In the genomic region with DNA sequence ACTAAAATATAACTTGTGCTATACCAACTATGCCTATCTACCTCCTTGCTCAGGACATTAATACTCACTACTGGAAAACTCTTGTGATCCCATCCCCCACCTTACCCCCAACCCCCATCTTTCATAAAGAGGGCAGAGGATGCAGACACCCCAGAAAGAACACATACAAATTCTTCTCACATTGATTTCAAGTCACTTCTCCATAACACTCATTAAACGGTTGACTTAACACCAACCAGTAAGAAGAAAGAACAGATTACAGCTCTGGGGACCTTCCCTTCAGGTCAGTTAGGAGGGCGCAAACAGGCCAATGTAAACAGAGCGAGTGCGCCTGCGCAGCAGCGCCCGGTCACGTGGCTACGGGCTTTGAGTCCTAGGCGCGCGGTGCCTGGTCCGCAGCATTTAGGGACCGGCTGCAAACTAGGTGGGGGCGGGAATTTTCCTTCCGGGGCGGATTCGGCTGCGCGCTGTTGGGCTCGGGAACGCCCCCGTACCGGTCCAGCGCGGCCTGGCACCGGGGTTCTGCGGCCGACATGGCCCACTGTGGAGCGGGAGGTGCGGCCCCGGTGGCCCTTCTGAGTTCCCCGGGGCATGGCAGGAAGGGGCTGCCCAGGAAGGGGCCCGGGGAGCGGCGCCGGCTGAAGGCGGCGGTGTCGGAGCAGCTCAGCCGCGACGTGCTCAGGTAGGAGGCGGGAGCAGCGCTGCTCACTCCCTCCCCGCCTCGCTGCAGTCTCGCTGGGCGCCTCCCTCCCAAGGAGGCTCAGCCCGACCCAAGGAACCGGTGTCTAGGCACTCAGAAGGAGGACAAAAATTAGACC, we compare ENCODE assay signal across 8 mouse cellular contexts. TPM values are rescaled to one million over a fixed set of nuclear protein-coding genes. Genes with fewer than 3 reads are reported as not detected.
A peak's percentile ranks its signal among the peaks of the same experiment; 100 is the strongest.
DNase-seq lines count a peak whose midpoint lies in the region; ATAC-seq and TF ChIP-seq lines count a peak whose summit lies in the region.

TSS of gene Btbd8 (plus strand) at position 534 of the 818 bp plus-strand sequence.

- H3K27me3 ChIP-seq in forebrain, embryonic 15.5 days = no peaks in the 10 kb centered on the region
- H3K27me3 ChIP-seq in lung, embryonic 14.5 days (ENCODE audit: insufficient read depth, low read length) = no peaks in the 10 kb centered on the region
- H3K27me3 ChIP-seq in thymus, adult 2 months (ENCODE audit: control insufficient read depth, insufficient read depth, low read length) = no peaks in the 10 kb centered on the region

- H3K9me3 ChIP-seq in forebrain, embryonic 15.5 days = no peaks in the 10 kb centered on the region
- H3K9me3 ChIP-seq in lung, embryonic 14.5 days (ENCODE audit: low read depth, low read length) = no peaks in the 10 kb centered on the region

- H3K4me3 ChIP-seq in forebrain, embryonic 15.5 days = peak within 1 kb of the TSS; percentile 97
- H3K4me3 ChIP-seq in layer of hippocampus, adult 2 months = peak within 1 kb of the TSS; percentile 89
- peak within 1 kb of the TSS; percentile 80 for H3K4me3 ChIP-seq in lung, embryonic 14.5 days (ENCODE audit: low read depth, low read length)
- H3K4me3 ChIP-seq in olfactory bulb, adult 2 months (ENCODE audit: insufficient read depth, low read depth, low read length) = peak within 1 kb of the TSS; percentile 95
- peak within 1 kb of the TSS; percentile 85 for H3K4me3 ChIP-seq in thymus, adult 2 months (ENCODE audit: control insufficient read depth, insufficient read depth, low read length)

- 0 out of 2 replicates have a peak, but pooled peaks have one; percentile 5 for TF ChIP-seq CTCF in layer of hippocampus, adult 2 months (conservative IDR thresholded peaks at IDR 0.05)
- TF ChIP-seq CTCF in lung, embryonic 14.5 days (IDR thresholded peaks at IDR 0.05; ENCODE audit: low read depth) = no peak
- 0 out of 2 replicates have a peak, but pooled peaks have one; percentile 12 for TF ChIP-seq CTCF in olfactory bulb, adult 2 months (IDR thresholded peaks at IDR 0.05; ENCODE audit: insufficient read depth, low read depth, low read length)
- TF ChIP-seq CTCF in thymus, adult 2 months (IDR thresholded peaks at IDR 0.05; ENCODE audit: borderline replicate concordance, control insufficient read depth, extremely low read depth, insufficient read depth, low read length, poor library complexity) = peak; percentile 32; the same call in 1 of the 2 replicates

- peaks cover 7% of the 10 kb centered on the region for H3K4me1 ChIP-seq in forebrain, embryonic 15.5 days
- no peaks in the 10 kb centered on the region for H3K4me1 ChIP-seq in lung, embryonic 14.5 days (ENCODE audit: insufficient read depth)
- H3K4me1 ChIP-seq in olfactory bulb, adult 2 months (ENCODE audit: control insufficient read depth, insufficient read depth, low read length) = peaks cover 2% of the 10 kb centered on the region; the same call in 1 of the 2 replicates
- peaks cover 3% of the 10 kb centered on the region; the same call in 1 of the 2 replicates for H3K4me1 ChIP-seq in thymus, adult 2 months (replicated peaks; ENCODE audit: control insufficient read depth, insufficient read depth, low read length)

- ATAC-seq in forebrain, embryonic 15.5 days (replicated peaks) = peak; percentile 97
- peak; percentile 96 for ATAC-seq in lung, embryonic 14.5 days (ENCODE audit: insufficient read depth)

- peak within 1 kb of the TSS; percentile 99 for H3K9ac ChIP-seq in forebrain, embryonic 15.5 days (replicated peaks)
- H3K9ac ChIP-seq in lung, embryonic 14.5 days = peak within 1 kb of the TSS; percentile 90

- intact Hi-C loops in heart, postnatal 36 days (cut with DNase I) = loop anchor here (5.0 kb wide), 1 partner anchor 75 kb away; no protein-coding TSS in a partner anchor

- H3K27ac ChIP-seq in forebrain, embryonic 15.5 days (replicated peaks) = peak within 1 kb of the TSS; percentile 94
- H3K27ac ChIP-seq in layer of hippocampus, adult 2 months = peak within 1 kb of the TSS; percentile 99
- peak within 1 kb of the TSS; percentile 75 for H3K27ac ChIP-seq in lung, embryonic 14.5 days (ENCODE audit: low read depth)
- peak within 1 kb of the TSS; percentile 74 for H3K27ac ChIP-seq in olfactory bulb, adult 2 months (ENCODE audit: insufficient read depth, low read depth, low read length)
- peak within 1 kb of the TSS; percentile 55; the same call in 1 of the 2 replicates for H3K27ac ChIP-seq in thymus, adult 2 months (ENCODE audit: control insufficient read depth, insufficient read depth, low read length)

- no peaks in the 10 kb centered on the region for H3K36me3 ChIP-seq in forebrain, embryonic 15.5 days
- no peaks in the 10 kb centered on the region for H3K36me3 ChIP-seq in lung, embryonic 14.5 days (ENCODE audit: insufficient read depth)
- no peaks in the 10 kb centered on the region for H3K36me3 ChIP-seq in thymus, adult 2 months (ENCODE audit: control insufficient read depth, insufficient read depth, low read length)

- peak; percentile 96 for DNase-seq in ES-CJ7 (ENCODE audit: low read depth, low spot score)
- DNase-seq in cerebellum, adult 11 months = peak; percentile 93
- peak; percentile 94 for DNase-seq in heart, postnatal 36 days
- DNase-seq in layer of hippocampus, adult 2 months (ENCODE audit: low spot score in 2 of 2) = peak; percentile 87 to 91
- peak; percentile 97 for DNase-seq in lung, embryonic 14.5 days
- peak; percentile 90 for DNase-seq in thymus, adult 2 months

- peak; percentile 51; the same call in 1 of the 2 replicates for TF ChIP-seq POLR2A in olfactory bulb, adult 2 months (IDR thresholded peaks at IDR 0.05; ENCODE audit: insufficient read depth, low read depth, low read length)
- peak; percentile 34; the same call in 1 of the 2 replicates for TF ChIP-seq POLR2A in thymus, adult 2 months (IDR thresholded peaks at IDR 0.05; ENCODE audit: control insufficient read depth, extremely low read depth, insufficient read depth, low read length, poor library complexity)

- under 1% methylated on average over 51 of the region's 51 CpGs for WGBS in forebrain, embryonic 15.5 days
- WGBS in lung, embryonic 14.5 days = under 1% methylated on average over 51 of the region's 51 CpGs
- WGBS in olfactory bulb, adult 2 months = under 1% methylated on average over 51 of the region's 51 CpGs
- under 1% methylated on average over 51 of the region's 51 CpGs for WGBS in thymus, adult 2 months

- peak within 1 kb of the TSS; percentile 57 for H3K4me2 ChIP-seq in forebrain, embryonic 15.5 days (replicated peaks)
- H3K4me2 ChIP-seq in lung, embryonic 14.5 days = peak within 1 kb of the TSS; percentile 82

RNA-seq across cellular contexts. Expression of gene Btbd8, which starts in this region (rescaled TPM):
- polyA plus RNA-seq in forebrain, embryonic 15.5 days (2015; fragmentation: Nextera tagmentation; extraction: Ambion mirVana) = 24.4 and 25.1 TPM in 2 replicates
- 1 to 10 TPM; 4.5 to 6.2 TPM for total RNA-seq in heart, postnatal 36 days (2021)
- total RNA-seq in layer of hippocampus, adult 2 months (2021) = 100 to 1,000 TPM; 105 to 114 TPM
- 4.3 and 5.9 TPM in 2 replicates for polyA plus RNA-seq in lung, embryonic 14.5 days (2014; fragmentation: Nextera tagmentation; extraction: Ambion mirVana)
- polyA plus RNA-seq in olfactory bulb, adult 2 months (2012; ENCODE audit: insufficient read depth, insufficient read length, low replicate concordance, missing spikeins) = not detected in 2 replicates
- polyA plus RNA-seq in thymus, adult 2 months (2012; rRNA removed) = 4.5 and 4.7 TPM in 2 replicates

Comparison
In these comparisons a context has a peak if more than half of its experiments do, and no peak if none do; other contexts are left out.
1. Peak in every context shown above with its lines: DNase-seq, ATAC-seq, H3K4me3 ChIP-seq and H3K27ac ChIP-seq.
2. RNA of gene Btbd8 (total RNA-seq): 105 to 114 TPM in layer of hippocampus, adult 2 months; 4.5 to 6.2 TPM in heart, postnatal 36 days; every median in the first group is over 10 times any median in the second.